Mouse (Mus musculus) MEL (cell line): ENCODE measurements around the gene Klre1. TPM values are rescaled to one million over a fixed set of nuclear protein-coding genes. Genes with fewer than 3 reads are reported as not detected.

Experiments
- DNase-seq: peaks from one replicate; pipeline ENCODE4 v3.0.0; 2011; ENCODE audit warnings: low read depth, low spot score
- H3K27ac ChIP-seq: 2 replicates; pipeline ENCODE4 v1.5.1; 2012; ENCODE audit warnings: low read depth, mild to moderate bottlenecking, control low read depth, low read length, moderate library complexity; ENCODE audit not compliant: control insufficient read depth
- H3K27me3 ChIP-seq, 2 experiments: fragments of 150-350 bp in 1 of 2; sonication (generic) in 1 of 2; 2 replicates each; pipeline ENCODE4 v1.6.1; 2012; ENCODE audit warnings: low read length in 2 of 2, mild to moderate bottlenecking in 2 of 2, improper control_type of control experiment in 1 of 2, moderate library complexity in 1 of 2; ENCODE audit not compliant: insufficient read depth in 2 of 2, control insufficient read depth in 1 of 2
- H3K36me3 ChIP-seq, 2 experiments: 2 replicates each; pipeline ENCODE4 v1.6.1; 2012 to 2014; ENCODE audit warnings: low read length in 2 of 2, improper control_type of control experiment in 1 of 2, inconsistent platforms in 1 of 2, mild to moderate bottlenecking in 1 of 2; ENCODE audit not compliant: insufficient read depth in 2 of 2, control insufficient read depth in 1 of 2
- H3K4me1 ChIP-seq, 2 experiments: fragments of 150-350 bp in 1 of 2; sonication (generic) in 1 of 2; 2 replicates each; pipeline ENCODE4 v1.6.1; 2012; ENCODE audit warnings: low read length in 2 of 2, improper control_type of control experiment in 1 of 2, mild to moderate bottlenecking in 1 of 2; ENCODE audit not compliant: insufficient read depth in 2 of 2, control insufficient read depth in 1 of 2
- H3K4me3 ChIP-seq, 2 experiments: fragments of 150-350 bp in 1 of 2; sonication (generic) in 1 of 2; 2 replicates each; pipeline ENCODE4 v1.5.1; 2012; ENCODE audit warnings: low read depth in 2 of 2, low read length in 2 of 2, mild to moderate bottlenecking in 2 of 2, moderate library complexity in 2 of 2, control low read depth in 1 of 2, improper control_type of control experiment in 1 of 2; ENCODE audit not compliant: control insufficient read depth in 1 of 2, insufficient read depth in 1 of 2
- H3K79me2 ChIP-seq: 2 replicates; pipeline ENCODE4 v1.6.1; 2012; ENCODE audit warnings: mild to moderate bottlenecking, low read length, moderate library complexity; ENCODE audit not compliant: control insufficient read depth, poor library complexity, insufficient read depth
- H3K9ac ChIP-seq: 2 replicates; pipeline ENCODE4 v1.6.1; 2012; ENCODE audit warnings: low read depth, mild to moderate bottlenecking, control low read depth, low read length, moderate library complexity; ENCODE audit not compliant: control insufficient read depth, poor library complexity, severe bottlenecking
- H3K9me3 ChIP-seq: fragments of 150-350 bp; sonication (generic); replicated peaks from 2 replicates; pipeline ENCODE4 v1.6.1; 2012; ENCODE audit warnings: mild to moderate bottlenecking, low read length, improper control_type of control experiment, moderate library complexity; ENCODE audit not compliant: insufficient read depth
- CHD2 ChIP-seq: IDR thresholded peaks from 2 replicates; pipeline ENCODE4 v1.6.1; 2011; ENCODE audit warnings: low read length, improper control_type of control experiment
- CTCF ChIP-seq, 3 experiments: IDR thresholded peaks in 2 of 3; conservative IDR thresholded peaks in 1 of 3; 2 replicates each; pipeline ENCODE4 v1.5.1; 2011 to 2012; ENCODE audit warnings: low read length in 3 of 3, low read depth in 2 of 3, mild to moderate bottlenecking in 2 of 3, improper control_type of control experiment in 1 of 3, inconsistent platforms in 1 of 3, mixed read lengths in 1 of 3, moderate library complexity in 1 of 3; ENCODE audit not compliant: control insufficient read depth in 1 of 3, insufficient read depth in 1 of 3, poor library complexity in 1 of 3, severe bottlenecking in 1 of 3
- E2F4 ChIP-seq: IDR thresholded peaks from 2 replicates; pipeline ENCODE4 v1.6.1; 2011; ENCODE audit warnings: low read depth, low read length, improper control_type of control experiment, borderline replicate concordance
- ELF1 ChIP-seq: IDR thresholded peaks from 2 replicates; pipeline ENCODE4 v1.6.1; 2014; ENCODE audit warnings: low read depth, mild to moderate bottlenecking, inconsistent platforms, low read length, improper control_type of control experiment, moderate library complexity
- EP300 ChIP-seq, 2 experiments: IDR thresholded peaks; 2 replicates each; pipeline ENCODE4 v1.6.1; 2011; ENCODE audit warnings: improper control_type of control experiment in 2 of 2, low read length in 2 of 2, low read depth in 1 of 2, mild to moderate bottlenecking in 1 of 2
- ETS1 ChIP-seq: IDR thresholded peaks from 2 replicates; pipeline ENCODE4 v1.6.1; 2012; ENCODE audit warnings: low read depth, mild to moderate bottlenecking, inconsistent platforms, low read length, improper control_type of control experiment, moderate library complexity
- GABPA ChIP-seq: IDR thresholded peaks from 2 replicates; pipeline ENCODE4 v1.6.1; 2012; ENCODE audit warnings: low read depth, mild to moderate bottlenecking, inconsistent platforms, low read length, improper control_type of control experiment, moderate library complexity
- KAT2A ChIP-seq: conservative IDR thresholded peaks from 2 replicates; pipeline ENCODE4 v1.6.1; 2012; ENCODE audit warnings: low read depth, low read length, improper control_type of control experiment, inconsistent platforms
- MAZ ChIP-seq: IDR thresholded peaks from 2 replicates; pipeline ENCODE4 v1.6.1; 2012; ENCODE audit warnings: low read depth, mild to moderate bottlenecking, inconsistent platforms, low read length, improper control_type of control experiment
- MEF2A ChIP-seq: IDR thresholded peaks from 2 replicates; pipeline ENCODE4 v1.6.1; 2014; ENCODE audit warnings: low read depth, mild to moderate bottlenecking, inconsistent platforms, low read length, improper control_type of control experiment; ENCODE audit not compliant: poor library complexity, insufficient replicate concordance, severe bottlenecking; ENCODE audit errors: extremely low read depth
- MXI1 ChIP-seq: IDR thresholded peaks from 2 replicates; pipeline ENCODE4 v1.6.1; 2011; ENCODE audit warnings: mild to moderate bottlenecking, low read depth, low read length, improper control_type of control experiment
- MYC ChIP-seq: IDR thresholded peaks from 2 replicates; pipeline ENCODE4 v1.6.1; 2011; ENCODE audit warnings: low read depth, mild to moderate bottlenecking, low read length, improper control_type of control experiment, moderate library complexity
- NELFE ChIP-seq: IDR thresholded peaks from 2 replicates; pipeline ENCODE4 v1.6.1; 2011; ENCODE audit warnings: low read depth, low read length, improper control_type of control experiment
- POLR2AphosphoS2 ChIP-seq: IDR thresholded peaks from 2 replicates; pipeline ENCODE4 v1.6.1; 2011; ENCODE audit warnings: low read length, improper control_type of control experiment
- RAD21 ChIP-seq: IDR thresholded peaks from 2 replicates; pipeline ENCODE4 v1.6.1; 2011; ENCODE audit warnings: mild to moderate bottlenecking, low read depth, low read length, improper control_type of control experiment
- RCOR1 ChIP-seq: IDR thresholded peaks from 2 replicates; pipeline ENCODE4 v1.6.1; 2012; ENCODE audit warnings: low read depth, mild to moderate bottlenecking, inconsistent platforms, low read length, improper control_type of control experiment
- SMC3 ChIP-seq: IDR thresholded peaks from 2 replicates; pipeline ENCODE4 v1.6.1; 2011; ENCODE audit warnings: low read depth, low read length, improper control_type of control experiment
- TAL1 ChIP-seq: IDR thresholded peaks from 2 replicates; pipeline ENCODE4 v1.6.1; 2012; ENCODE audit warnings: mild to moderate bottlenecking, inconsistent platforms, low read length, moderate library complexity, mixed read lengths
- TBP ChIP-seq: IDR thresholded peaks from 2 replicates; pipeline ENCODE4 v1.8.0; 2011; ENCODE audit warnings: low read depth, low read length, improper control_type of control experiment
- TCF12 ChIP-seq: IDR thresholded peaks from 2 replicates; pipeline ENCODE4 v1.6.1; 2014; ENCODE audit warnings: low read depth, mild to moderate bottlenecking, inconsistent platforms, low read length, improper control_type of control experiment, moderate library complexity
- USF1 ChIP-seq: IDR thresholded peaks from 2 replicates; pipeline ENCODE4 v1.6.1; 2014; ENCODE audit warnings: low read depth, mild to moderate bottlenecking, inconsistent platforms, low read length, improper control_type of control experiment, moderate library complexity
- USF2 ChIP-seq, 2 experiments: IDR thresholded peaks; 2 replicates each; pipeline ENCODE4 v1.6.1; 2011 to 2012; ENCODE audit warnings: improper control_type of control experiment in 2 of 2, low read length in 2 of 2, borderline replicate concordance in 1 of 2, inconsistent platforms in 1 of 2, low read depth in 1 of 2, mild to moderate bottlenecking in 1 of 2; ENCODE audit not compliant: insufficient read depth in 1 of 2
- ZNF384 ChIP-seq: IDR thresholded peaks from 2 replicates; pipeline ENCODE4 v1.6.1; 2012; ENCODE audit warnings: low read depth, mild to moderate bottlenecking, inconsistent platforms, low read length, improper control_type of control experiment
- polyA plus RNA-seq, 2 experiments: library from polyadenylated mRNA; stranded (reverse) in 1 of 2; unstranded in 1 of 2; fragments of >175 nt in 1 of 2; fragments of >200 nt in 1 of 2; gene quantifications; 2 replicates each; pipeline versions ENCODE4 v1.2.1 to v1.2.4; 2012; ENCODE audit warnings: low replicate concordance in 2 of 2, low read depth in 1 of 2; ENCODE audit not compliant: insufficient read length in 2 of 2, insufficient read depth in 1 of 2, missing spikeins in 1 of 2
- total RNA-seq: library from RNA; depleted of rRNA; stranded (reverse); fragments of 300-350 nt; gene quantifications from 2 replicates; pipeline ENCODE4 v1.2.3, GENCODE M21; 2012

Klre1 gene
- total and polyA plus RNA-seq, 3 experiments, result not detected

- peak overlapping the region; percentile 65 for H3K27ac ChIP-seq
- peak; percentile 70 for DNase-seq
- H3K4me1 ChIP-seq, result peaks cover 11 to 17% of the 10 kb centered on the region in 2 experiments
Measured at GRCm38 (mm10) chr6:129534057-129534456, 43.6 kb upstream of the Klre1 start.

GRCm38 (mm10) chr6:129534627-129535190, 43.0 kb upstream of the Klre1 start:
- Histone ChIP-seq H3K4me3 (peak overlapping the region; percentile 16 to 95; a peak in 3 of 4 replicates), H3K79me2 (peaks cover 27% of the 10 kb centered on the region), H3K4me1 (peaks cover 11 to 17% of the 10 kb centered on the region in 2 experiments)
- TF ChIP-seq TAL1 (no peak), RAD21 (no peak), SMC3 (no peak), TBP (no peak), ZNF384 (no peak), ETS1 (no peak), CTCF (IDR thresholded peaks at IDR 0.05 in 2 of 3, conservative IDR thresholded peaks at IDR 0.05 in 1 of 3; ENCODE audit: control insufficient read depth in 1 of 3, insufficient read depth in 1 of 3, low read depth in 2 of 3, low read length in 3 of 3, poor library complexity in 1 of 3, severe bottlenecking in 1 of 3) (no peak), GABPA (no peak), MAZ (no peak), NELFE (no peak), MXI1 (no peak), EP300 (IDR thresholded peaks at IDR 0.05; ENCODE audit: low read depth in 1 of 2, low read length in 2 of 2) (no peak), ELF1 (no peak), USF2 (IDR thresholded peaks at IDR 0.05; ENCODE audit: borderline replicate concordance in 1 of 2, insufficient read depth in 1 of 2, low read depth in 1 of 2, low read length in 2 of 2) (no peak), KAT2A (no peak), POLR2AphosphoS2 (no peak), E2F4 (no peak), USF1 (no peak)
- TF ChIP-seq, all 39 proteins: peak for 0
- Histone ChIP-seq H3K36me3 (peaks cover 7 to 13% of the 10 kb centered on the region in 2 experiments), H3K9me3 (no peaks in the 10 kb centered on the region), H3K9ac (peak overlapping the region; percentile 11; the same call in 1 of the 2 replicates), H3K27ac (no peak overlapping the region), H3K27me3 (0 out of 4 replicates have a peak, but pooled peaks cover 0 to 4% of the 10 kb centered on the region in 2 experiments)
- no peak for DNase-seq

More at GRCm38 (mm10) chr6:129534057-129534456, 43.6 kb upstream of the Klre1 start:
- H3K9me3 ChIP-seq, result no peaks in the 10 kb centered on the region
- H3K36me3 ChIP-seq, result peaks cover 5 to 13% of the 10 kb centered on the region in 2 experiments
- peaks cover 27% of the 10 kb centered on the region for H3K79me2 ChIP-seq
- peak overlapping the region; percentile 95 to 96 for H3K4me3 ChIP-seq
- H3K27me3 ChIP-seq, result 0 out of 4 replicates have a peak, but pooled peaks cover 0 to 4% of the 10 kb centered on the region in 2 experiments
- peak overlapping the region; percentile 85 for H3K9ac ChIP-seq
- no peak for TF ChIP-seq RCOR1
- TF ChIP-seq USF1, result no peak
- no peak for TF ChIP-seq POLR2AphosphoS2
- peak; percentile 93 for TF ChIP-seq ZNF384
- no peak for TF ChIP-seq EP300 (IDR thresholded peaks at IDR 0.05; ENCODE audit: low read depth in 1 of 2, low read length in 2 of 2)
- no peak for TF ChIP-seq MYC
- no peak for TF ChIP-seq MEF2A
- no peak for TF ChIP-seq NELFE
- TF ChIP-seq MXI1, result no peak
- 0 out of 2 replicates have a peak, but pooled peaks have one; percentile 52 for TF ChIP-seq TBP
- TF ChIP-seq TCF12, result no peak
- no peak for TF ChIP-seq CHD2
